Mouse (Mus musculus): ENCODE measurements around the gene Arpc1b. TPM values are rescaled to one million over a fixed set of nuclear protein-coding genes. Genes with fewer than 3 reads are reported as not detected.
A peak's percentile ranks its signal among the peaks of the same experiment; 100 is the strongest.
"Not testable (repeated sequence)": the region's sequence is repeated elsewhere in the genome, so short reads cannot be mapped to it uniquely, and the experiment has no call there.

Gene Arpc1b
- polyA plus RNA-seq, 1 experiment from 2014 or later, result 554 TPM

DNA sequence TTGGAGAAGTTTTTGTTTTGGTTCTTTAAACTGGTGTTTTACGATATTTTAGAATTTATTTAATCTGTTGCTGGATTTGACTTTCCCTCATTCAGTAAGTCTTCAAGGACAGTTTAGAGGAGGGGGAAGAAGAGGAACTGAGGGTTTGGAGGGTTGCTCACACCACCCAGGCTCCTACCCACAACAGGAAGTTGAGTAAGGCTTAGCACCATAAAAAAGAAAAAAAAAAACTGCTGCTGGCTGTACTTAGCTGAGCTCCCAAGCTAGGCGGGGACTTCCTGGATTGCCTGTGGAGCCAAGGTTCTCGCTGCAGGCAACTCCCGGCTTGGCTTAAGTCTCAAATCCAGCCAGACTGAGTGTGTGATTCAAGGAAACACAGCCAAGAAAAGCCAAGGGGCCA is 2.3 kb downstream of the Arpc1b start:
- no peak overlapping the region; the same call in 1 of the 2 replicates for H3K9ac ChIP-seq
- H3K4me3 ChIP-seq (replicated peaks), result peak overlapping the region; percentile 82
- no peaks in the 10 kb centered on the region for H3K9me3 ChIP-seq
- peak overlapping the region; percentile 81 for H3K4me2 ChIP-seq (replicated peaks)
- peaks cover 23% of the 10 kb centered on the region for H3K4me1 ChIP-seq (replicated peaks)
- 18% methylated on average over 4 of the region's 4 CpGs for WGBS
- peak; percentile 67 for ATAC-seq
- peak overlapping the region; percentile 87 for H3K27ac ChIP-seq
- no peaks in the 10 kb centered on the region for H3K27me3 ChIP-seq (replicated peaks)
- no peaks in the 10 kb centered on the region for H3K36me3 ChIP-seq

- peak overlapping the region; percentile 82 for H3K4me3 ChIP-seq (replicated peaks)
- no peaks in the 10 kb centered on the region for H3K27me3 ChIP-seq (replicated peaks)
- ATAC-seq, result peak; percentile 19; the same call in 1 of the 2 replicates
- peak overlapping the region; percentile 81 for H3K4me2 ChIP-seq (replicated peaks)
- no peaks in the 10 kb centered on the region for H3K9me3 ChIP-seq
- H3K27ac ChIP-seq, result peak overlapping the region; percentile 87
- peaks cover 23% of the 10 kb centered on the region for H3K4me1 ChIP-seq (replicated peaks)
- WGBS, result 49% methylated on average over 10 of the region's 10 CpGs
- H3K9ac ChIP-seq, result peak overlapping the region; percentile 28; the same call in 1 of the 2 replicates
- no peaks in the 10 kb centered on the region for H3K36me3 ChIP-seq
Observed at GRCm38 (mm10) chr5:145116916-145117315, 2.9 kb downstream of the Arpc1b start.

DNA sequence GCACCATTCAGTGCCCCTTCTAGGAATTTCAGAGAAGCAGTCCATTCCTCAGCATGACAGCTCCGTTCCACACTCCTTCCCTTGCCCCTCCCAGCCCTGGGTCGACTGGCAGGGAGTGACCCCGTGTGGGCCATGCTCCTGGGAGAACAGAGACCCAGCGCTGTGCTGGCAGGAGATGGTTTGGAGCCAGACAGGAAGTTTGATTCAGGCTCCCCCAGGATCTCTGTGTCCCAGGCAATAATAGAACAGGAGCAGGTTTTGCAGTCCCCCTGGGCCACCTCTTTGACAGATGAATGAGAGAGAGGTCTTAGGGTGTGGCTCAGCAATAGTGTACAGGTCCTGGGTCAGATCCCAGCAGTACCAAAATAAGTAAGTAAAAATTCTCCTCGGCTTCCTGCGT is 4.0 kb downstream of the Arpc1b start:
- no peak overlapping the region for H3K9ac ChIP-seq
- H3K4me1 ChIP-seq (replicated peaks), result peaks cover 23% of the 10 kb centered on the region
- H3K27ac ChIP-seq, result no peak overlapping the region
- no peak overlapping the region for H3K4me3 ChIP-seq (replicated peaks)
- no peaks in the 10 kb centered on the region for H3K27me3 ChIP-seq (replicated peaks)
- WGBS, result 59% methylated on average over 6 of the region's 6 CpGs
- H3K9me3 ChIP-seq, result no peaks in the 10 kb centered on the region
- peaks cover 4% of the 10 kb centered on the region; the same call in 1 of the 2 replicates for H3K36me3 ChIP-seq
- no peak for ATAC-seq
- H3K4me2 ChIP-seq (replicated peaks), result no peak overlapping the region

DNA sequence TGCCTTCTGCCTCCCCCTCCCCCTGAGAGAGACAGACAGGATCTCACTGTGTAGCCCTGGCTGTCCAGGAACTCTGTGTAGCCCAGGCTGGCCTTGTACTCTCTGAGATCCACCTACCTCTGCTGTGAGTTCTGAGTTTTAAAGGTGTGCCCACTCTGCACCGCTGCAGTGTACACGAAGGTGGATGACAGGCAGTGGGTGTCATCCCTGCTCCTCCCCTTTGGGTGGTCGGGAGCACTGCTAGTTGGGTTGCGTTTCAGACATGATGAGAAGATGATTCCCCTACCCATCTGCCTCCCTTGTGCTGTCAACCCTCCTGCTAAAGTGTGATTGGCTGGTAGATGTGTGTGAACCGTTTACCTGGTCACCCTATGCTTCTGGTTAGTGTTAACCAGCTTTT is 4.4 kb downstream of the Arpc1b start:
- Histone ChIP-seq H3K4me3 (replicated peaks) (no peak overlapping the region), H3K4me1 (replicated peaks) (peaks cover 20% of the 10 kb centered on the region), H3K36me3 (peaks cover 7% of the 10 kb centered on the region; the same call in 1 of the 2 replicates), H3K27me3 (replicated peaks) (no peaks in the 10 kb centered on the region), H3K9me3 (no peaks in the 10 kb centered on the region), H3K9ac (no peak overlapping the region), H3K4me2 (replicated peaks) (no peak overlapping the region), H3K27ac (no peak overlapping the region)
- no peak for ATAC-seq
- 87% methylated on average over 5 of the region's 5 CpGs for WGBS

DNA sequence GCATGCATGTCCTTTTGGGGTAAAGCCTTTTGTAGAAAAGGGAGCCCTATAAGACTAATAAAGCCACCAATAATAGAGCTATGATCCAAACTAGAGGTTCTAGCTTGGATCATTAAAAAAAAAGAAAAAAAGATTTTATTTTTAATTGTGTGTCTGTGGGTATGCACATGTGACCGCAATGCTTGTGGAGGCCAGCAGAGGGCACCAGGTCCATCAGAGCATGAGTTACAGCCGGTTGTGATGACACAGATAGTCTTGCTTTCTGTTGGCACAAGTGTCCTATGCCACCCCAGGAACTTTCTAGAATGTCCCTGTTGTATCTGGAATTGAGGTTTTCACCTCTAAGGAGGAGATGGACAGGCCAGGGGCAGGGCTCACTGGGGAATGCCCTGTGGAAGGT is 5.4 kb downstream of the Arpc1b start:
- no peak overlapping the region for H3K4me2 ChIP-seq (replicated peaks)

DNA sequence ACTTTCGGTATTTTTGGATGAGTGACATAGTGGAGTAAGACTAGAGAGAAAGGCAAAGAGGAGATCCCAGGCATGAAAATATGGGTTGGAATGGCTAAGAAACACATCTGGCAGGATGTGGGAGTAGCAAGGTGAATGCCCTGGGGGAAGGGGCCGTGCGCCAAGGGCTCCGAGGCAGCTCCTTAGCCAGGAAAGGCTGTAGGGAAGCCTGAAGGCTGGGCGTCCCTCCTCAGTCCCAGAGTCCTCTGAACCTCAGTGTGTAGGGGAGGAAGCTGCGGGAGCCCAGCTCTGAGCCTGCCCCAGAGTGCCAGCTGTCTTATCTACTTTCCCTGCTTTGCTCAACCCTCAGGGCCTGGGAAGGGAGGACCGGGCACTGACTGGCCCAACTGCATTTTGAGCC is 6.9 kb downstream of the Arpc1b start:
- H3K4me1 ChIP-seq (replicated peaks), result peaks cover 15% of the 10 kb centered on the region
- H3K27ac ChIP-seq, result no peak overlapping the region
- H3K9me3 ChIP-seq, result no peaks in the 10 kb centered on the region
- no peaks in the 10 kb centered on the region for H3K27me3 ChIP-seq (replicated peaks)
- H3K4me3 ChIP-seq (replicated peaks), result no peak overlapping the region
- no peak overlapping the region for H3K4me2 ChIP-seq (replicated peaks)
- 62% methylated on average over 7 of the region's 7 CpGs for WGBS
- no peak for ATAC-seq
- H3K36me3 ChIP-seq, result peaks cover 24% of the 10 kb centered on the region
- no peak overlapping the region for H3K9ac ChIP-seq

More for the DNA sequence above, 5.4 kb downstream of the Arpc1b start:
- no peaks in the 10 kb centered on the region for H3K27me3 ChIP-seq (replicated peaks)
- H3K27ac ChIP-seq, result no peak overlapping the region
- 92% methylated on average over 2 of the region's 2 CpGs for WGBS
- H3K9me3 ChIP-seq, result no peaks in the 10 kb centered on the region
- peaks cover 15% of the 10 kb centered on the region for H3K4me1 ChIP-seq (replicated peaks)
- no peak overlapping the region for H3K9ac ChIP-seq
- H3K4me3 ChIP-seq (replicated peaks), result no peak overlapping the region
- ATAC-seq, result no peak
- peaks cover 11% of the 10 kb centered on the region for H3K36me3 ChIP-seq

GRCm38 (mm10) chr5:145123396-145123795 is 9.4 kb downstream of the Arpc1b start:
- no peaks in the 10 kb centered on the region for H3K9me3 ChIP-seq
- peaks cover 42% of the 10 kb centered on the region for H3K36me3 ChIP-seq
- no peak overlapping the region for H3K27ac ChIP-seq
- no peak for ATAC-seq
- H3K9ac ChIP-seq, result no peak overlapping the region
- no peaks in the 10 kb centered on the region for H3K27me3 ChIP-seq (replicated peaks)
- no peak overlapping the region for H3K4me2 ChIP-seq (replicated peaks)
- no peak overlapping the region for H3K4me3 ChIP-seq (replicated peaks)
- no peaks in the 10 kb centered on the region; the same call in 1 of the 2 replicates for H3K4me1 ChIP-seq (replicated peaks)
- WGBS, result 92% methylated on average over 19 of the region's 19 CpGs

- H3K36me3 ChIP-seq, result peaks cover 66% of the 10 kb centered on the region
- H3K4me2 ChIP-seq (replicated peaks), result no peak overlapping the region
- no peak overlapping the region for H3K27ac ChIP-seq
- ATAC-seq, result no peak
- no peaks in the 10 kb centered on the region for H3K9me3 ChIP-seq
- no peak overlapping the region for H3K4me3 ChIP-seq (replicated peaks)
- H3K27me3 ChIP-seq (replicated peaks), result no peaks in the 10 kb centered on the region
- no peaks in the 10 kb centered on the region for H3K4me1 ChIP-seq (replicated peaks)
- 92% methylated on average over 9 of the region's 9 CpGs for WGBS
- H3K9ac ChIP-seq, result no peak overlapping the region
Observed at GRCm38 (mm10) chr5:145126580-145126979, 12.6 kb downstream of the Arpc1b start.

- WGBS, result 90% methylated on average over 4 of the region's 4 CpGs
Observed at GRCm38 (mm10) chr5:145129124-145129523, 15.1 kb downstream of the Arpc1b start.

GRCm38 (mm10) chr5:145129773-145130172 is 15.8 kb downstream of the Arpc1b start:
- not testable (repeated sequence) for H3K9ac ChIP-seq; H3K4me1 ChIP-seq (replicated peaks); H3K9me3 ChIP-seq; H3K4me2 ChIP-seq (replicated peaks); H3K4me3 ChIP-seq (replicated peaks); H3K27me3 ChIP-seq (replicated peaks); ATAC-seq; H3K27ac ChIP-seq
- WGBS, result 87% methylated on average over 6 of the region's 6 CpGs
- peaks cover 83% of the 10 kb centered on the region for H3K36me3 ChIP-seq

More at GRCm38 (mm10) chr5:145129124-145129523, 15.1 kb downstream of the Arpc1b start:
- Histone ChIP-seq H3K4me1 (replicated peaks) (no peaks in the 10 kb centered on the region), H3K4me2 (replicated peaks) (no peak overlapping the region), H3K36me3 (peaks cover 82% of the 10 kb centered on the region), H3K27me3 (replicated peaks) (no peaks in the 10 kb centered on the region), H3K4me3 (replicated peaks) (no peak overlapping the region), H3K9me3 (no peaks in the 10 kb centered on the region), H3K9ac (no peak overlapping the region), H3K27ac (no peak overlapping the region)
- ATAC-seq, result no peak

DNA sequence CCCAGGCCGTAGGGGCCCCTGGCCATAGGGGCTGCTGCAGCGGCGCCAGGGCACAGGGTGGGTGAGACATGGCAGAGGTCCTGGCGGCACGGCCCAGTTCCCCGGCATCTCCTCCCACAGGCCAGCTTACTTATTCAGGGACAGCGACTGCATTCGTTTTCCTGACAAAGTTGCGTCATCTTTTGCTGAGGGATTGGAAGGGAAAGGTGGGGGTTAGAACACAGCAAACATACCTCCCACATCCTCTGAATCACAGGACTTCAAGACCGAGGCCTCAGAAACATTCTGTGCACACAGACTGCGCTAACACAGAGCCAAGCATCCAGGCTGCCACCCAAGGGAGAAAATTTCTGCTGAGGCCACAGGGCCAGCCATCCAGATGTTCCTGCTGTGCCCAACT is 16.2 kb downstream of the Arpc1b start:
- Histone ChIP-seq H3K36me3 (peaks cover 84% of the 10 kb centered on the region), H3K27ac (no peak overlapping the region), H3K27me3 (replicated peaks) (no peaks in the 10 kb centered on the region), H3K9ac (no peak overlapping the region), H3K4me2 (replicated peaks) (no peak overlapping the region), H3K4me1 (replicated peaks) (no peaks in the 10 kb centered on the region), H3K9me3 (no peaks in the 10 kb centered on the region), H3K4me3 (replicated peaks) (no peak overlapping the region)
- ATAC-seq, result no peak
- 83% methylated on average over 11 of the region's 11 CpGs for WGBS

- Histone ChIP-seq H3K4me2 (replicated peaks) (no peak overlapping the region), H3K4me1 (replicated peaks) (no peaks in the 10 kb centered on the region), H3K27ac (no peak overlapping the region), H3K9me3 (no peaks in the 10 kb centered on the region), H3K9ac (no peak overlapping the region), H3K27me3 (replicated peaks) (no peaks in the 10 kb centered on the region), H3K36me3 (peaks cover 78% of the 10 kb centered on the region), H3K4me3 (replicated peaks) (no peak overlapping the region)
- 87% methylated on average over 3 of the region's 3 CpGs for WGBS
- no peak for ATAC-seq
Observed at GRCm38 (mm10) chr5:145130995-145131394, 17.0 kb downstream of the Arpc1b start.

GRCm38 (mm10) chr5:145133275-145133674 is 19.3 kb downstream of the Arpc1b start:
- H3K36me3 ChIP-seq, result peaks cover 69% of the 10 kb centered on the region

More at GRCm38 (mm10) chr5:145133275-145133674, 19.3 kb downstream of the Arpc1b start:
- not testable (repeated sequence) for H3K4me2 ChIP-seq (replicated peaks); H3K27me3 ChIP-seq (replicated peaks); H3K9ac ChIP-seq; H3K27ac ChIP-seq; ATAC-seq; H3K4me3 ChIP-seq (replicated peaks); H3K9me3 ChIP-seq; H3K4me1 ChIP-seq (replicated peaks)
- 85% methylated on average over 6 of the region's 6 CpGs for WGBS
